Comparison of ENCODE assay signal across 18 mouse cellular contexts in the genomic region with DNA sequence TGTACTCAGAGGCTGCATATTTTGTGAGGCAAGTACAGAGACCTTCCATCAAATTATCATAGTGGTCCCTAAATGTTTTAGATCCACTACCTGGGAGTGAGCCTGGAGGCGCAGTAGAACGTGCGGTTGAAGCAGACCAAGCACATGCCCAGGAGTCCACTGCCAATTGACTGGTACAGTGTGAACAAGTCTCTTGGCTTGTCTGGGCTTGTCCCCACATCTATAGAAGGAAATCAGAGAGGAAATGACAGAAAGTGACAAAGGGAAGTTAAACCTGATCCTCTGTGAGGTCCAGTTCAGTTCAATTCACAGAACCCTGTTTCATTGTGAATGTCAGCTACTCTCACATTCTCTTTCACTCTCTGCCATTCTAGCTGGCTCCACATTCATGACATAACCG.
"Had no signal": no experiment of that assay in that cellular context is flagged by ENCODE, and none has a peak within 500 bp of the region (broad histone marks: within the 10 kb centered on the region; RNA-seq: fewer than 3 reads in every experiment).

No protein-coding gene starts in this region.

- H3K4me3 ChIP-seq: lung, embryonic 15.5 days; megakaryocyte, embryonic 14.5 days; midbrain, embryonic 13.5 days; midbrain, embryonic 15.5 days; neural tube, embryonic 12.5 days; stomach, embryonic 15.5 days had no signal

- H3K36me3 ChIP-seq: lung, embryonic 15.5 days; midbrain, embryonic 13.5 days; midbrain, embryonic 15.5 days; neural tube, embryonic 12.5 days; stomach, embryonic 15.5 days had no signal

- ATAC-seq: liver, postnatal 0 days; lung, postnatal 0 days; midbrain, embryonic 13.5 days; midbrain, embryonic 15.5 days had no signal

- H3K4me1 ChIP-seq: lung, embryonic 15.5 days; megakaryocyte, embryonic 14.5 days; midbrain, embryonic 13.5 days; midbrain, embryonic 15.5 days; neural tube, embryonic 12.5 days; stomach, embryonic 15.5 days had no signal

- DNase-seq: liver, postnatal 0 days; lung, adult 2 months; lung, postnatal 14 days; lung, postnatal 36 days; right cerebral cortex, postnatal 14 days; thymus, adult 2 months; thymus, postnatal 25 days; thymus, postnatal 4 days had no signal

- H3K9me3 ChIP-seq: lung, embryonic 15.5 days; megakaryocyte, embryonic 14.5 days; midbrain, embryonic 13.5 days; midbrain, embryonic 15.5 days; neural tube, embryonic 12.5 days; stomach, embryonic 15.5 days had no signal

- H3K27ac ChIP-seq: lung, embryonic 15.5 days; macrophage; midbrain, embryonic 13.5 days; midbrain, embryonic 15.5 days; neural tube, embryonic 12.5 days; stomach, embryonic 15.5 days; stomach, postnatal 0 days had no signal

- H3K9ac ChIP-seq: liver, postnatal 0 days; lung, embryonic 15.5 days; midbrain, embryonic 13.5 days; midbrain, embryonic 15.5 days; neural tube, embryonic 12.5 days; stomach, embryonic 15.5 days had no signal

- H3K27me3 ChIP-seq: lung, embryonic 15.5 days; megakaryocyte, embryonic 14.5 days; midbrain, embryonic 13.5 days; midbrain, embryonic 15.5 days; neural tube, embryonic 12.5 days; stomach, embryonic 15.5 days had no signal

- H3K4me2 ChIP-seq: lung, embryonic 15.5 days; midbrain, embryonic 11.5 days; midbrain, embryonic 13.5 days; midbrain, embryonic 15.5 days; neural tube, embryonic 12.5 days; stomach, embryonic 15.5 days had no signal
